Mouse (Mus musculus) duodenum, adult 2 months (tissue): ENCODE data around the gene Snrnp25. TPM values are rescaled to one million over a fixed set of nuclear protein-coding genes. Genes with fewer than 3 reads are reported as not detected.

Source experiments
- polyA plus RNA-seq: library from polyadenylated mRNA; depleted of rRNA; stranded (reverse); fragments of >200 nt; gene quantifications from 2 replicates; pipeline ENCODE4 v1.2.3, GENCODE M21; 2012; ENCODE audit warnings: low replicate concordance; rRNA removed

Snrnp25 gene
- polyA plus RNA-seq: 12.3 and 15.8 TPM in 2 replicates

DNA sequence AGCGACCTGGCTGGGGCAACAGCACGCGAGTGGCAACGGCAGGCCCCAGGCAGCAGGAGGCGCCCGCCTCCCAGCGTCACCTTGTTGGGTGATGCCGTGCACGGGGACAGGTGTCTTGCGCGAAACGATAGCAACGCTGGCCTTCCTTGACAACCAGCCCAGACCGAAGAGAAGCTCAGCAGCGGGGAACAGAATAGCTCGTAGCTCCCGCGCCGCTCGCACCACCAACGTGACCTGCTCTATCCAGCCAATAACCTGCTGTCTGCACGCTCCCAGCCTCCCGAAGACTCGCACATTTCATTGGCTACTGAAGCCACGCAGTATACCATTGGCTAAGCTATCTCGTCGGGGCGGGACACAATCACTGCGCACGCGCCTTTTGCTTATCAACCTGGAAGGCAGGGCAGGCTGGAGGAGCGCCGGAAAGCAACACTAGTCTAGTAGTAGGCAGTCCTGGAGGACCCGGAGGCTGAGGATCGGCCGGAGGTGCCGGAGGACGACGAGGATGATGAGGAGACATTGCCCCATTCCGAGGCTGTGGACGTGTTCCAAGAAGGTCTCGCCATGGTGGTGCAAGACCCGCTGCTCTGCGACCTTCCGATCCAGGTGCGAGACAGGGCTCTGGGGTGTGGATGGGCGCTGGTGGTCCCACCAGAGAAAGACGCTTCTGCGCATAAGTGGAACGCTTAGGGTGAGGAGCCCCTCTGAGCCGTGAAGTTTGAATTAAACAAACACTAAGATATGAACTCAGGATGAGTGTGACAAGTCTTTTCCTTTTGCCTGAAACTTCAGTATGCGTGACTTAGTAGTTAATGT is at the start of gene Snrnp25:
TSS of gene Snrnp25 (plus strand) at position 358 of the 816 bp plus-strand sequence.

DNA sequence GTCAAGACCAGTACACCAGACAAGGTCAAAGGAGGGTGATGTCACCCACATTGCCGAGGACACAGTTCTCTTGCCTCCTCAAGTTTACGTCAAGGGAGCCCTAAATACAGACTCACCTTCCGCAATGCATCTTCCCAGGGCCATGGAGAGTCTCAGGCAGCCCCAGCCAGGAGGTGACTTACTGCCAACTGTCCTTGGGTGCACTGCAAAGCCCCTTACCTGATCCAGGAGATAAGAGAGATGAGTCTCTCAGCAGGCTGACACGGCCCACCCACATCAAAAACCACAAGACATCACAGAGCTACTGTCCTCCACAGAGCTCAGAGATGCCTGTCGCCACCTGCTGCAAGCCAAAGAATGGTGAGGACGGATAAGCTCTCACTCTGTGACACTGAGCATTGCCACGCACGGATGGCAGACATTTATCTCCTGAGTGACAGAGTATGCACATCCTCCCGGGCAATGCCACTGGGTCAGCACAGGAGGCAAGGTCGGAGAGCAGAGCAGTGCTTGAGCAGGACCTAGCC is 5.1 kb upstream of the Snrnp25 start, which contains the start of gene Il9r:
TSS of gene Il9r (minus strand) at position 205 of the 527 bp plus-strand sequence.

DNA sequence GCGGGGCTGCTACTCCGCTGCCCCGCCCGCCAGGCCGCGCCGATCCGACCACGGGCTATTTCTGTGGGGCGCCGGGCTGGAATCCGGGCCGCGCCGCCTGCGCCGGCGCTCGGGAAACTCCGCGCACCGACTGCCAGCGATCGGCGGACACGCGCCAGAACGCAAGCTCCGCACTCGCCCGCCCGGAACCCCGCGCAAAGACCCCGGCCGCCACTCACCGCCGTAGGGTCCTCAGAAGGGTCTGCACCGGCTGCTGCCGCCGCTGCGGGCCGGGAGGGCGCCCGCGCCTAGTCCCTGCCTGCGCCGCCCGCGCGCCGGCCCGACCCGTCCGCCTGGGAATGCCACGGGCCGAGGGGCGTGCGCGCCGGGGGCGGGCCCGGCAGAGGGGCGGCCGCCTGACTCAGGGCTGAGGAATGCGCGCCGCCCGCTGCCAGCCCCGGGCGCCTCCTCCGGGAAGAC is 16.8 kb downstream of the Snrnp25 start, which contains the start of gene Rhbdf1:
TSS of gene Rhbdf1 (minus strand) at position 350 of the 459 bp plus-strand sequence.

DNA sequence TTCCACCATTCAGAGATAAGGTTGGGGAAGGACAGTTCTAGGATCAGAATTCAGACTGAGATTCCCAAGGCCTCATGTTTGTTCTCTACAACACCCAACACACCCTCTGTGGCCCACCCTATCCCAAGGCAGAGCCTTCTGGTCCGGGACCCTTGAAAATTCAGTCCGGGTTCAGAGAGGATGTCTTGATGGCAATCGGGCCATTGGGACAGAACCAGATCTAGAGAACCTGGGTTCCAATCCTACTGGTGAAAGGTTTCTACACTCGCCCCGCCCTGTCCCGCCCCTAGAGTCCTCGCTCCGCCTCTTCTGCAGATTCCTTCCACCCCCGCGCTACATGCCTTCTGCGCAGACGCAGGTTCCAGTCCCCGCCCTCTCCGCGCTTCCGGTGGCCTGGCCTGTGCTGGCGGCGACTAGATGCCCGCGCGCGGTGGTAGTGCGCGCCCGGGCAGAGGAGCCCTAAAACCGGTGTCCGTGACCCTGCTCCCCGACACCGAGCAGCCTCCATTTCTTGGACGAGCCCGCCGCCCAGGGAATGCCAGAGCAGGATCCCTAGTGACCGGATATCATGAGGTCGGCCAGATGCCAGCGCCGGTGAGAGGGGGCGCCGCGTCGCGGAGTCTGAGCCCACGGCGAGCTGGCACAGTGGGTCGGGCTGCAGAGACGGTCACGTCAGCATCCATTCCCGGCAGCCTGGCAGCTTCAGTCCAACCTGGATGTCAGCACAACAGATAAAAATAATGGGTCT is 21.1 kb downstream of the Snrnp25 start, which contains the start of gene Mpg:
TSS of gene Mpg (plus strand) at position 382 of the 748 bp plus-strand sequence.

Other genes starting within 250 kb of the Snrnp25 start
- not detected in 2 replicates for gene 4930524B15Rik, start 239.8 kb upstream of the Snrnp25 start, polyA plus RNA-seq
- gene Nsg2, start 205.0 kb upstream of the Snrnp25 start, polyA plus RNA-seq: 1.8 and 2.0 TPM in 2 replicates
- gene Il9r, start 5.1 kb upstream of the Snrnp25 start, polyA plus RNA-seq: 0.57 and 0.71 TPM in 2 replicates
- 50.3 and 79.0 TPM in 2 replicates for gene Rhbdf1, start 16.9 kb downstream of the Snrnp25 start, polyA plus RNA-seq
- gene Mpg, start 21.1 kb downstream of the Snrnp25 start, polyA plus RNA-seq: 7.1 and 7.6 TPM in 2 replicates
- gene Nprl3, start 62.3 kb downstream of the Snrnp25 start, polyA plus RNA-seq: 40.1 and 54.2 TPM in 2 replicates
- gene Hba-x, start 71.0 kb downstream of the Snrnp25 start, polyA plus RNA-seq: not detected in 2 replicates
- gene Hba-a1, start 78.1 kb downstream of the Snrnp25 start, polyA plus RNA-seq: 672 and 2,221 TPM in 2 replicates
- not detected in 2 replicates for gene Hbq1b, start 81.5 kb downstream of the Snrnp25 start, polyA plus RNA-seq
- 448 and 2,655 TPM in 2 replicates for gene Hba-a2, start 91.1 kb downstream of the Snrnp25 start, polyA plus RNA-seq
- 0.28 TPM in 1 of 2 replicates, not detected in the other for gene Hbq1a, start 94.7 kb downstream of the Snrnp25 start, polyA plus RNA-seq
- 1.2 and 2.0 TPM in 2 replicates for gene Sh3pxd2b, start 142.4 kb downstream of the Snrnp25 start, polyA plus RNA-seq
- 0.84 and 0.90 TPM in 2 replicates for gene Ubtd2, start 250.0 kb downstream of the Snrnp25 start, polyA plus RNA-seq